Mouse (Mus musculus): Measurements from ENCODE around the gene Ngfr. TPM values are rescaled to one million over a fixed set of nuclear protein-coding genes. Genes with fewer than 3 reads are reported as not detected.

Gene Ngfr
- polyA plus RNA-seq, 1 experiment: not detected

- no peak for TF ChIP-seq GATA1 (IDR thresholded peaks at IDR 0.05; ENCODE audit: low read length)
Observed at GRCm38 (mm10) chr11:95579455-95579854, 8.1 kb downstream of the Ngfr start.

- no peak for TF ChIP-seq GATA1 (IDR thresholded peaks at IDR 0.05; ENCODE audit: low read length)
Observed at GRCm38 (mm10) chr11:95577776-95578446, 9.6 kb downstream of the Ngfr start.

GRCm38 (mm10) chr11:95576299-95576698, 11.2 kb downstream of the Ngfr start:
- TF ChIP-seq GATA1 (IDR thresholded peaks at IDR 0.05; ENCODE audit: low read length): no peak

GRCm38 (mm10) chr11:95575791-95576190, 11.7 kb downstream of the Ngfr start:
- TF ChIP-seq GATA1 (IDR thresholded peaks at IDR 0.05; ENCODE audit: low read length): no peak

GRCm38 (mm10) chr11:95574786-95575334, 12.7 kb downstream of the Ngfr start:
- no peak for TF ChIP-seq GATA1 (IDR thresholded peaks at IDR 0.05; ENCODE audit: low read length)

- TF ChIP-seq GATA1 (IDR thresholded peaks at IDR 0.05; ENCODE audit: low read length): no peak
Observed at GRCm38 (mm10) chr11:95572227-95572626, 15.3 kb downstream of the Ngfr start.

GRCm38 (mm10) chr11:95571755-95572154, 15.8 kb downstream of the Ngfr start:
- no peak for TF ChIP-seq GATA1 (IDR thresholded peaks at IDR 0.05; ENCODE audit: low read length)

- TF ChIP-seq GATA1 (IDR thresholded peaks at IDR 0.05; ENCODE audit: low read length): no peak
Observed at GRCm38 (mm10) chr11:95570827-95571619, 16.5 kb downstream of the Ngfr start.

GRCm38 (mm10) chr11:95569908-95570307, 17.6 kb downstream of the Ngfr start:
- TF ChIP-seq GATA1 (IDR thresholded peaks at IDR 0.05; ENCODE audit: low read length): no peak

GRCm38 (mm10) chr11:95567936-95568715, 19.4 kb downstream of the Ngfr start:
- no peak for TF ChIP-seq GATA1 (IDR thresholded peaks at IDR 0.05; ENCODE audit: low read length)

GRCm38 (mm10) chr11:95567366-95567765, 20.2 kb downstream of the Ngfr start:
- no peak for TF ChIP-seq GATA1 (IDR thresholded peaks at IDR 0.05; ENCODE audit: low read length)

GRCm38 (mm10) chr11:95565327-95565726, 22.2 kb downstream of the Ngfr start:
- TF ChIP-seq GATA1 (IDR thresholded peaks at IDR 0.05; ENCODE audit: low read length): no peak

GRCm38 (mm10) chr11:95563849-95564248, 23.7 kb downstream of the Ngfr start:
- no peak for TF ChIP-seq GATA1 (IDR thresholded peaks at IDR 0.05; ENCODE audit: low read length)

- TF ChIP-seq GATA1 (IDR thresholded peaks at IDR 0.05; ENCODE audit: low read length): no peak
Observed at GRCm38 (mm10) chr11:95560773-95561172, 26.8 kb downstream of the Ngfr start.

GRCm38 (mm10) chr11:95559761-95560160, 27.8 kb downstream of the Ngfr start:
- TF ChIP-seq GATA1 (IDR thresholded peaks at IDR 0.05; ENCODE audit: low read length): no peak

- no peak for TF ChIP-seq GATA1 (IDR thresholded peaks at IDR 0.05; ENCODE audit: low read length)
Observed at GRCm38 (mm10) chr11:95557719-95558118, 29.8 kb downstream of the Ngfr start.

All from G1E-ER4 (cell line).